Mouse (Mus musculus) embryonic facial prominence, embryonic 13.5 days (tissue): Measurements from ENCODE around the gene Dnmt3a. TPM values are rescaled to one million over a fixed set of nuclear protein-coding genes. Genes with fewer than 3 reads are reported as not detected.
"Not testable (repeated sequence)": the region's sequence is repeated elsewhere in the genome, so short reads cannot be mapped to it uniquely, and the experiment has no call there.

Source experiments
- ATAC-seq: fragments of 200-750 bp; cut with Nextera tagmentation; 2 replicates; pipeline ENCODE4 v1.8.0; 2017; ENCODE audit warnings: low read depth; ENCODE audit not compliant: insufficient number of reproducible peaks, insufficient read depth, low FRiP score, low TSS enrichment
- H3K27ac ChIP-seq: fragments of 300-500 bp; sonication (generic); 2 replicates; pipeline ENCODE4 v1.5.1; 2015; ENCODE audit warnings: moderate library complexity, mild to moderate bottlenecking, inconsistent platforms
- H3K27me3 ChIP-seq: fragments of 300-500 bp; sonication (generic); 2 replicates; pipeline ENCODE4 v1.6.1; 2015; ENCODE audit warnings: mild to moderate bottlenecking, inconsistent platforms
- H3K36me3 ChIP-seq: fragments of 300-500 bp; sonication (generic); 2 replicates; pipeline ENCODE4 v1.6.1; 2015; ENCODE audit warnings: mild to moderate bottlenecking, inconsistent platforms
- H3K4me1 ChIP-seq: fragments of 300-500 bp; sonication (generic); 2 replicates; pipeline ENCODE4 v1.6.1; 2015; ENCODE audit warnings: inconsistent platforms
- H3K4me2 ChIP-seq: fragments of 300-500 bp; sonication (generic); 2 replicates; pipeline ENCODE4 v1.6.1; 2015; ENCODE audit warnings: moderate library complexity, mild to moderate bottlenecking, inconsistent platforms
- H3K4me3 ChIP-seq: fragments of 300-500 bp; sonication (generic); 2 replicates; pipeline ENCODE4 v1.5.1; 2015; ENCODE audit warnings: mild to moderate bottlenecking, inconsistent platforms
- H3K9ac ChIP-seq: fragments of 300-500 bp; sonication (generic); 2 replicates; pipeline ENCODE4 v1.6.1; 2015; ENCODE audit warnings: mild to moderate bottlenecking, inconsistent platforms
- H3K9me3 ChIP-seq: fragments of 300-500 bp; sonication (generic); 2 replicates; pipeline ENCODE4 v1.6.1; 2016; ENCODE audit warnings: inconsistent platforms
- WGBS: fragments of 180-500 bp; shearing (Covaris S2); methylation state at CpG from one replicate; pipeline ENCODE4 v1.1.7; 2015; ENCODE audit warnings: mixed read lengths; 5-methylcytosine and 5-hydroxymethylcytosine counted together
- polyA plus RNA-seq: library from polyadenylated mRNA; unstranded; fragments of >200 nt; fragmentation: Nextera tagmentation; extraction: Ambion mirVana; gene quantifications from 2 replicates; pipeline ENCODE4 v1.2.1, GENCODE M21; 2015

The Dnmt3a gene
- polyA plus RNA-seq, 1 experiment from 2014 or later, result 168 TPM

DNA sequence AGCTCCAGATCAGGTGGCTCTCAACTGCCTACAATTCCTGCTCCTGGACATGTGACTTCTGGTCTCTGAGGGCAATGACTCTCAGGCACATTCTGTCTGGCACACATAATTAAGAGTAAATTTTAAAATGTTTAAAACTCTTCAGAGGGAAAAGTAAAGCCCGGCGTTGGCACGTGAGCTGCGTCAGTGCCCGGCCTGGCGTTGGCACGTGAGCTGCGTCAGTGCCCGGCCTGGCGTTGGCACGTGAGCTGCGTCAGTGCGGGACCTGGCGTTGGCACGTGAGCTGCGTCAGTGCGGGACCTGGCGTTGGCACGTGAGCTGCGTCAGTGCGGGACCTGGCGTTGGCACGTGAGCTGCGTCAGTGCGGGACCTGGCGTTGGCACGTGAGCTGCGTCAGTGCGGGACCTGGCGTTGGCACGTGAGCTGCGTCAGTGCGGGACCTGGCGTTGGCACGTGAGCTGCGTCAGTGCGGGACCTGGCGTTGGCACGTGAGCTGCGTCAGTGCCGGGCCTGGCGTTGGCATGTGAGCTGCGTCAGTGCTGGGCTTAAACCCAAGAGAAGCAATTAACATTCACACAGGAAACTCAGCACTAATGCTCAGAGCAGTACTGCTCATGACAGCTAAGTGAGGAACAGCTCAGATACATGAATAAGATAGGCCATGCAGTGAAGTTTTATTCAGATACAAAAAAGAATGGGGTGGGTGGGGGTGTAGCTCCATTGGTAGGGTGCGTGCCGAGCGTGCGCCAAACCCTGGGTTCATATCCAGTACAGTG is 124.5 kb downstream of the Dnmt3a start:
- H3K4me2 ChIP-seq, H3K4me3 ChIP-seq, H3K9me3 ChIP-seq, ATAC-seq, H3K27me3 ChIP-seq, H3K9ac ChIP-seq, H3K36me3 ChIP-seq, H3K4me1 ChIP-seq, H3K27ac ChIP-seq: not testable (repeated sequence)
- 93% methylated on average over 38 of the region's 47 CpGs for WGBS

DNA sequence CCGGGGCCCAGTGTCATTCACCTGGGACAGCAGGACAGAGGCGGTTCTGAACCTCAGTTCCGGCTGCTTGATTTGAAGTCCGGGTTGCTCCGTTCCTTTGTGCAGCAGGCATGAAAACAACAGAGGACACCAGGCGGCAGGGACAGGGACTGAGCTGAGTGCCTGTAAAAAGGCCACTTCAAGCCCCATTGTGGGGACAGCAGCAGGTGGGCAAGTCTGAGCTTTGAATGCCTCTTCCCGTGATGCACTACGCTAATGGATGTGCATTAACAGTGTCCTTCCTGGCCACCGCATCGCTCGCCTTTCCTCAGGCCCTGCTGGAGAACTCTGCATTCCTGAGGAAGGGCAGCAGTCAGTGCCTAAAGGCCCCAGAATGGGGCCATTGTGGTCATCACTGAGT is 136.2 kb downstream of the Dnmt3a start:
- no peak overlapping the region for H3K9ac ChIP-seq
- 17% methylated on average over 11 of the region's 11 CpGs for WGBS
- no peak overlapping the region for H3K27ac ChIP-seq
- H3K4me3 ChIP-seq, result no peak overlapping the region
- ATAC-seq, result no peak
- 0 out of 2 replicates have a peak, but pooled peaks cover 8% of the 10 kb centered on the region for H3K27me3 ChIP-seq
- no peaks in the 10 kb centered on the region for H3K4me1 ChIP-seq
- H3K9me3 ChIP-seq, result no peaks in the 10 kb centered on the region
- no peaks in the 10 kb centered on the region for H3K36me3 ChIP-seq
- H3K4me2 ChIP-seq, result no peak overlapping the region

DNA sequence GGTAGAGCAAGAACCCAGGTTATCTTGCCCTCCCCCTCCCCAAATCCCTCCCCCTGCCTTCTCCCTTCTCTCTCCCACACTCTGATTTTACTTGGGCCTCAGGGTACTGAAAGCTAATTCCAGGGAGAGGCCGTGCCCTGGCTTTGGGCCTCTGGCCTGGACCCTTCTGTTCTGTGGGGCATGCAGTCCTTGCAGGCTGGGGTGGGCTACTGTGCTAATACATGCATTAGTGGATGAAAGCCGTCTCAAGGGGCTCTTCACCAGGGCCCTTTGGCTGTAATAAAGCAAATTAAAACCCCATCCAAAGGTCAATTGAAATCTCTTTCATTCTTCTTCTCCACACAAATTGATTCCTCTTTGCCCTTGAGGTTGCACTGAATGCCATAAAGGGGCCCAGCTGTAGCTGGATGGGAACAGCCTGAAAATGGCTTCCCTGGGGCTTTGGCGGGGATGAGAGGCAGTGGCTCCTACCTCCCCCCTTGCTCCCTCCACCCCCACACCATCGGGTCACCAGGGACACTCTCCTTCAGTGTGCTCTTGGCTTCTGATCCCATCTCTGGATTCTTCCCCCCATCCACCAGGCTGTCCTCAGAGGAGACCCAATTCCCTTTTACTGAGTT is 138.8 kb downstream of the Dnmt3a start:
- no peaks in the 10 kb centered on the region for H3K9me3 ChIP-seq
- no peak overlapping the region for H3K4me2 ChIP-seq
- no peaks in the 10 kb centered on the region for H3K4me1 ChIP-seq
- no peaks in the 10 kb centered on the region for H3K36me3 ChIP-seq
- no peak for ATAC-seq
- H3K4me3 ChIP-seq, result no peak overlapping the region
- no peak overlapping the region for H3K9ac ChIP-seq
- WGBS, result 52% methylated on average over 4 of the region's 4 CpGs
- 0 out of 2 replicates have a peak, but pooled peaks cover 8% of the 10 kb centered on the region for H3K27me3 ChIP-seq
- H3K27ac ChIP-seq, result no peak overlapping the region

DNA sequence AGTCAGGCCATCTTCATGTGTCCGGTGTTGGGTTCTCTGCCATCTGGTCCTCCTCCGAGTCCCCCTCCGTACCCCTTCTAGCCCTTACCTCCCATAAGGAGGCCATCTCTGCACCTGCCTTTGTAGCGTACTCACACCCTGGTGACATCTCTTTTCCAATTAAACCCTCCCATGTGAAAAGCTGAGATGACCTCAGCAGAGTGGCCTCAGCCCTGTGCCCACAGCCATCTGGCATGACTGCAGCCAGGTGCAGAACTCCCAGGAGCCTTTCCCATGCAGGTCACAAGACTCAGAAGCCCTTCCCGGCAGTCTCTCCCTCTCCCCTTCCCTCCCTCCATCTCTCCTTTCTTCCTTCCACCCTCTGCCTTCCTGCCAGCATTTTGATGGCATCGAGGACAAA is 141.7 kb downstream of the Dnmt3a start:
- H3K27me3 ChIP-seq, result 0 out of 2 replicates have a peak, but pooled peaks cover under 1% of the 10 kb centered on the region
- no peak overlapping the region for H3K4me2 ChIP-seq
- H3K4me1 ChIP-seq, result no peaks in the 10 kb centered on the region
- H3K9ac ChIP-seq, result no peak overlapping the region
- 77% methylated on average over 6 of the region's 6 CpGs for WGBS
- H3K36me3 ChIP-seq, result no peaks in the 10 kb centered on the region
- ATAC-seq, result no peak
- no peak overlapping the region for H3K4me3 ChIP-seq
- H3K27ac ChIP-seq, result no peak overlapping the region
- no peaks in the 10 kb centered on the region for H3K9me3 ChIP-seq

DNA sequence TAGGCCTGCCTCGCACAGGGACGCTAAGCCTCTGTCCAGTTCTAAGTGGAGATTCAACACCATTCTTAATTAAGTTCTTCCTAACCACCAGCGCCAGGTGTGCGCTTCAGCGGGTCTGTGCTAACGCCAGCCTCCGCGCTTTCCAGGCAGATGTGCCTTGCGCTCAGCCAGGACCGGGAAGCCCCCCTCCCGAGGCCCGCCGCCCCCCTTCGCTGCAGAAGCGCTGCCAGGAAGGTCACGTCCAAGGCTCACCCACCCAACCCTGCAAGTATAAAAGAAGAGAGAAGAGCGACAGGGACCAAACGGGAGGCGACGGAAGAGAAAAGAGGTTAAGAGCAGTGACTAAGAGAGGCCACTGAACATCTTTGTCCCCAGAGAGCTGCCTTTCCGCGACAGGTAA is 148.8 kb downstream of the Dnmt3a start, which contains the start of gene Pomc:
Gene Pomc, plus strand, starts transcription at position 301 of the 400 bp plus-strand sequence.
- H3K27ac ChIP-seq, result no peak within 1 kb of the TSS
- no peaks in the 10 kb centered on the region for H3K36me3 ChIP-seq
- 22% methylated on average over 22 of the region's 22 CpGs for WGBS
- ATAC-seq, result no peak
- H3K4me3 ChIP-seq, result no peak within 1 kb of the TSS
- H3K4me2 ChIP-seq, result no peak within 1 kb of the TSS
- no peaks in the 10 kb centered on the region for H3K9me3 ChIP-seq
- H3K27me3 ChIP-seq, result peaks cover 25% of the 10 kb centered on the region
- no peak within 1 kb of the TSS for H3K9ac ChIP-seq
- peaks cover 3% of the 10 kb centered on the region; the same call in 1 of the 2 replicates for H3K4me1 ChIP-seq

DNA sequence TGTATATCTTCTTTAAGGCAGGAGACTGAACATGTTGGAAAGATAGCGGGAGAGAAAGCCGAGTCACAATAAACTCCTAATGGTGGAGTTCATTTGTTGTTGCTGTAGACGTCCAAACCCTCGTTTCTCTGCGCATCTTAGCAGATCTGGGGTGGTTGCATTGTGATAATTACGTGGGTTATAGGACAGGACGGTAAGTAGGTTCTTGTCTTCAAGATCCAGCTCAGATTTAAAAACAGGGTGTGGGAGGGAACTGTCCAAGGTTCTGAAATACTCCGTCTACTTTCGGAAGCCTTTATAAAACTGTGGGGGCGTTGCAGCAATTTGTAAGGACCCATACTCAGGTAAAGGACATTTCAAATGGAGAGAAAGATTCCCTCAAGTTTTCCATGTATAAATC is 149.6 kb downstream of the Dnmt3a start:
- no peak for ATAC-seq

DNA sequence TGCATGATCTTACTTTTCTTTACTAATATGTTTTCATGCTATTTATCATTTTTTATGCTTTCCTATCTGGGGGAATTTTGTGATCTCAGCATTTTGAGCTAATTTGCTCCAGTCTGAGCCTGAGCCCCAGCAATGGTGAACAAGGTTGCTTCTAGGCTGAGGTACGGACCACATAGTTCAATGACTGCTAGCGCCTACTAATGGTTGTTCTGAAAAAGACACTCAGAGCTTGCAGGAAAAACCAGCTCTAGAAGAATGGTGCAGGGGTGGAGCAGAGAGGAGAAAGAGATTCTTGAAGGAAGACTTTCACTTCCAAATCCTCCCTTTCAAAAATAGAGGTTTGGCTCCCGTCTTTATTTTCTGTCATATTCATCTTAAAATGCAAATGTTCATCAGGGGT is 150.5 kb downstream of the Dnmt3a start:
- H3K4me2 ChIP-seq, result no peak overlapping the region
- no peak overlapping the region for H3K9ac ChIP-seq
- peaks cover 10% of the 10 kb centered on the region for H3K4me1 ChIP-seq
- H3K27me3 ChIP-seq, result peaks cover 25% of the 10 kb centered on the region
- 14% methylated on average over 3 of the region's 3 CpGs for WGBS
- H3K4me3 ChIP-seq, result no peak overlapping the region
- H3K27ac ChIP-seq, result no peak overlapping the region
- H3K9me3 ChIP-seq, result no peaks in the 10 kb centered on the region
- no peak for ATAC-seq
- H3K36me3 ChIP-seq, result no peaks in the 10 kb centered on the region

More for the DNA sequence above, 149.6 kb downstream of the Dnmt3a start:
- 26% methylated on average over 10 of the region's 10 CpGs for WGBS
- Histone ChIP-seq H3K27ac (no peak overlapping the region), H3K27me3 (peaks cover 25% of the 10 kb centered on the region), H3K36me3 (no peaks in the 10 kb centered on the region), H3K4me2 (no peak overlapping the region), H3K4me1 (peaks cover 6% of the 10 kb centered on the region), H3K4me3 (no peak overlapping the region), H3K9ac (no peak overlapping the region), H3K9me3 (no peaks in the 10 kb centered on the region)

DNA sequence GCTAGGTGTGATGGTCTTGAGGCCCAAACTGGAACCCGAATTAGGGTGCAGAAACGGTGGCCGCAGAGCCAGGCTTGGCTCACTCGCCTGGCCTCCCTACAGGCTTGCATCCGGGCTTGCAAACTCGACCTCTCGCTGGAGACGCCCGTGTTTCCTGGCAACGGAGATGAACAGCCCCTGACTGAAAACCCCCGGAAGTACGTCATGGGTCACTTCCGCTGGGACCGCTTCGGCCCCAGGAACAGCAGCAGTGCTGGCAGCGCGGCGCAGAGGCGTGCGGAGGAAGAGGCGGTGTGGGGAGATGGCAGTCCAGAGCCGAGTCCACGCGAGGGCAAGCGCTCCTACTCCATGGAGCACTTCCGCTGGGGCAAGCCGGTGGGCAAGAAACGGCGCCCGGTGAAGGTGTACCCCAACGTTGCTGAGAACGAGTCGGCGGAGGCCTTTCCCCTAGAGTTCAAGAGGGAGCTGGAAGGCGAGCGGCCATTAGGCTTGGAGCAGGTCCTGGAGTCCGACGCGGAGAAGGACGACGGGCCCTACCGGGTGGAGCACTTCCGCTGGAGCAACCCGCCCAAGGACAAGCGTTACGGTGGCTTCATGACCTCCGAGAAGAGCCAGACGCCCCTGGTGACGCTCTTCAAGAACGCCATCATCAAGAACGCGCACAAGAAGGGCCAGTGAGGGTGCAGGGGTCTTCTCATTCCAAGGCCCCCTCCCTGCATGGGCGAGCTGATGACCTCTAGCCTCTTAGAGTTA is 154.2 kb downstream of the Dnmt3a start:
- peak overlapping the region; percentile 83 for H3K27ac ChIP-seq
- H3K4me2 ChIP-seq, result peak overlapping the region; percentile 89
- H3K9me3 ChIP-seq, result no peaks in the 10 kb centered on the region
- H3K27me3 ChIP-seq, result peaks cover 8% of the 10 kb centered on the region
- H3K9ac ChIP-seq, result peak overlapping the region; percentile 88
- peak overlapping the region; percentile 69 for H3K4me3 ChIP-seq
- no peaks in the 10 kb centered on the region for H3K36me3 ChIP-seq
- WGBS, result 4% methylated on average over 53 of the region's 53 CpGs
- peaks cover 10% of the 10 kb centered on the region for H3K4me1 ChIP-seq
- ATAC-seq, result peak; percentile 85

DNA sequence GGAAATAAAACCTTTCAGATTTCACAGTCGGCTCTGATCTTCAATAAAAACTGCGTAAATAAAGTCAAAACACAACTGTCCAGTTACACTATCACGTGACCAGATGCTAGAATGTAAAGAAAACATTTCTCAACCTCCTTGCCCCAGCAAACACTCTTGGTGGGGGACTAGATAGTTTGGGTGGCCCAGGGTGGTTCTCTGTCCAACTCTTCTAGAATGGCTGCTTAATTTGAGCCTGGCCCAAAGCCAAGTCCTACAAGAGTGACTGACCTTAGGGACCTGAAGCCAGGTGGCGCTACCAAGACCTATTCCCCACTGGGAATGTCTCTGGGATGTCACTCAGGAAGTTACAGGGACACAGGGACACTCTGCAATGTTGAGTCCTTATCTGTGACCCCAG is 154.7 kb downstream of the Dnmt3a start:
- Histone ChIP-seq H3K9me3 (no peaks in the 10 kb centered on the region), H3K4me1 (peaks cover 10% of the 10 kb centered on the region), H3K27ac (peak overlapping the region; percentile 83; the same call in 1 of the 2 replicates), H3K27me3 (peaks cover 4% of the 10 kb centered on the region), H3K4me3 (peak overlapping the region; percentile 69), H3K36me3 (peaks cover under 1% of the 10 kb centered on the region), H3K9ac (peak overlapping the region; percentile 88), H3K4me2 (peak overlapping the region; percentile 89)
- ATAC-seq, result no peak
- 49% methylated on average over 4 of the region's 4 CpGs for WGBS
